Mouse (Mus musculus) cerebellum, adult 9-10 months (tissue): ENCODE measurements around the gene Tmprss2.
"Not testable (repeated sequence)": the region's sequence is repeated elsewhere in the genome, so short reads cannot be mapped to it uniquely, and the experiment has no call there.

Source experiments
- DNase-seq: peaks from one replicate; pipeline ENCODE4 v3.0.0; 2022

The Tmprss2 gene

DNA sequence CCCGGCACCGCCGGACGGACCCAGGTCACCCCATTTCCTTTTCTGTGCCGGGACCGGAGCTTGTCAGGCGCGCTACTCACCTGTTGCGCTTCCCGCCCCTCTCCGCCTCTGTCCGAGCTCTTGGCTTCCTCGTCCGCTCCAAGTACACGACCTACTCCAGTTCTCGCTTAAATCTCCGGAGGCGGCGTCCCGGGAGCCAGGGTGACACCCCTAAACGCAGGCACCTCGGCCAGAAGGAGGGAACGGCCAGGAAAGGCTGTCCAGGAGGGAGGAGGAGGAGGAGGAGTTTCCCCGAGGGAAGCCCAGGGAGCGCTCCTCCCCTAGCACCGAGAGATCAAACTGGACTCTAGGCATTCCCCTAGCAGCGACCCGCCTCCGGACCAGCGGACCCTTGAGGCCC lies at the start of gene Tmprss2:
Gene Tmprss2, minus strand, starts transcription at position 257 of the 400 bp plus-strand sequence.
- DNase-seq: peak; percentile 2

DNA sequence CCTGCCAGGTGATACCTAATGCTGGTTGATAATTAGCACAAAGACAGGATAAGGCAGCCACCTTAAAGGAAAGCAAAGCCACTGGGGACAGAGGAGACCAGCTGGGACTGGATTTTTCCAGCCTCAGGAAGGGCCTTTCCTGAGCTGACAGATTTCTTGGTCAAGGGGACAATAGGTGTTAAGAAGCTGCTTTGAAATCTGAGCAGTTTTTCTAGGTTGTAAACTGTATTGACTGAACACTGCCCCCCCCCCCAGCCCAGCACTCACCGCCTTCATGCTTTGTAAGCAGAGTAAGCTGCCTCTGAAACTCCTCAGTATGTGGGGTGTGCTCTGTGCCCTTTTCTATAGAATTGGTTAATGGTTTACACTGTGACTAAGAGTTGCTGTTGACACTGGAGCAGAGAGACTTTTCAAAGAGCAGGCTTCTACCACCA lies 48.2 kb upstream of the Tmprss2 start:
- DNase-seq: no peak

DNA sequence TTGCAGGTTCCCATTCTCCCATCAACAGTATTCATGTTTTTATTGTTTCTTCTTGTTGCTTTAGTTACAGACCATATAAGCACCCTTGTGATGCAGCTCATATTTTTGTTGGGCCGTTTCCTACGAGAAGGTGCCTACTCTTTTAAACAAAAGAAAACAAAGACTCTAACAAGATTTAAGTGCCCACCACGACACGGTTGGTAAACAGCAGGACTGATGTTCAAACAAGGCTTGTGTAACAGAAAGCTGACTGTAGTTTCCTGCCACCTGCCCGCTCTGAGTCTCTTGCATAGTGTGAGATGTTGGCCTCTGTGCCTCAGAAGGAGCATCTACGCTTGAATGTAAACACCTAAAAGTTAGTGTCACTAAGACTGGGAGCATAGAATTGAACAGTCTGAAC lies 47.5 kb upstream of the Tmprss2 start:
- no peak for DNase-seq

DNA sequence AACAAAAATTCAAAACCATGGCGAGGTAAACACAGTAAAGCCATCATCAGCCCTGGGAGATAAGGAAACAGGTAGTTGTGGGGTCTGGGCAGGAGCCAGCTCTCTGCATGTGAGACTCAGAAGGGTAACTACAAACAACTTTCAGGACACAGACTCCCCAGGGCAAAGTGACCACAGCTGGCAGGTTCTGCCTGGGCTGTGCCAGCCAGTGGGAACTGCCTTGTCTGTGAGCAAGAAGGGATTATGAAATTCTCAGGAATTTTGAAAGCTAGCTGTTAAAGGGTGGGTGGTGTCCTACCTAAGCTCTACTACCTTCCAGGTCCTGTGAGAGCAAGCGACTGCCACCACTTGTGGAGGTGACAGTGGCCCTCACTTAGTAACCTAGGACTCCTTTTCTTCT lies 44.8 kb upstream of the Tmprss2 start:
- no peak for DNase-seq

DNA sequence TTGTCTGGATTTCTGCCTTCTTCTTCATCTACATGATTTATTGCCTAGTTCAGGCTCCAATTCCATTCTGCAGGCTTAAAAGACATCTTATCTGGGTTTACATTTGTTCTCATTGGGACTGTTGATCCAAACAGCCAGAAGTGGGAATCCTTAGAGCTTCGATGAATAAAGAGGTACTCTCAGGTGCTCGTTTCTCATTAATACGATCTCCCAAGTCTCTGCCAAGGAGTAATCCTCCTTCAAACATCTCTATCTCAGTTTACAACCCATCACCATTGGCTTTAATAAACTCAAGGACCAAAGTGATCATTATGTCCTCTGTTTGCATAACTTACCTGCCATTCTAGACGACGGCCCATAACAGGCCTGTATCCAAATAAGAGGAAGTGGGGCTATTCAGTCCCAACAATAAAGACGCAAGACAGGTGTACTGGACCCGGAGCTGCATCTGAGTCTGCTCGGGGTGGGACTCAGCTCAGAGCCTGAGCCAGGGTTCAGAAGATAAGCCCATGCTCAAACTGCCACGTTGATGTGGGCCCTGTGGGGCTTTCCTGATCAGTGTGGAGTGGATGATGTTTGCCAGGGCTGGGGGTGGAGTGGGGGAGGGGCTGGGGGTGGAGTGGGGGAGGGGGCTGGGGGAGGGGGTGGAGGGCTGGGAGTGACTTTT lies 38.7 kb upstream of the Tmprss2 start:
- DNase-seq: no peak

DNA sequence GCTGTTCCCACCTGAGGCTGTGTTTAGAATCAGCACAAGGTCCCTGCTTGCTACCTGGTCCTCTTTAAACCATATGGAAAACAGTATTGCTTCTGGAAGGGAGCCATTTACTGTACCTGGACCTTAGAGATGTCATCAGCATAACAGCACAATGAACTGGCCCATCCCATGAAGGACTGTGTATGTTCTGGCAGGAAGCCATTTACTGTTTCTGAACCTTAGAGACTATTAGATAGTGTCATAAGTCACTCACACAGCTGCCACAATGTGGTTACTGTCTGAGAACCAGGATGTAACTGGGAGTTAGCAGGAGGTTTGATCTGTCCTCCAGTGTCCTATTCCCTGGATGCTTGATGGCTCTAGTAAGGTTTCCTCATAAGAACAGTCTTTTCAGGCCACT lies 33.7 kb upstream of the Tmprss2 start:
- DNase-seq: no peak

DNA sequence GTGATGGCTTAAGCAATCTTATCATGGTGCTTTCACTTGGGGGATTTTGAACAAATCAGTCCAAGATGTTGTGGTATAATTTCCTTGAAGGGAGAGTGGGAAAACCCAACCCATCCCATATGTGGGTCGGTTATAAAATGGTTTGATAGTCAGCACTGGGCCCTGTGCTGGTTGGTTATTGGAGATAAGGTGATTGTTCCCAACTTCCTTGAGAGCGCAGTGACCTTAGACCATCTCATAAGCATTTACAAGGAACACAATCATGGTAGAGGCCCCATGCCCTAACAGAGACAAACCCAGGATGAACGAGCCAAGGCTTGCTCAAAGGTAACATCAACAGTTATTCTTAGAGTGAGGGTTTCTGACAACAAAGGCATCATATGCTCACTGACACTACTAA lies 28.6 kb upstream of the Tmprss2 start:
- DNase-seq: no peak

DNA sequence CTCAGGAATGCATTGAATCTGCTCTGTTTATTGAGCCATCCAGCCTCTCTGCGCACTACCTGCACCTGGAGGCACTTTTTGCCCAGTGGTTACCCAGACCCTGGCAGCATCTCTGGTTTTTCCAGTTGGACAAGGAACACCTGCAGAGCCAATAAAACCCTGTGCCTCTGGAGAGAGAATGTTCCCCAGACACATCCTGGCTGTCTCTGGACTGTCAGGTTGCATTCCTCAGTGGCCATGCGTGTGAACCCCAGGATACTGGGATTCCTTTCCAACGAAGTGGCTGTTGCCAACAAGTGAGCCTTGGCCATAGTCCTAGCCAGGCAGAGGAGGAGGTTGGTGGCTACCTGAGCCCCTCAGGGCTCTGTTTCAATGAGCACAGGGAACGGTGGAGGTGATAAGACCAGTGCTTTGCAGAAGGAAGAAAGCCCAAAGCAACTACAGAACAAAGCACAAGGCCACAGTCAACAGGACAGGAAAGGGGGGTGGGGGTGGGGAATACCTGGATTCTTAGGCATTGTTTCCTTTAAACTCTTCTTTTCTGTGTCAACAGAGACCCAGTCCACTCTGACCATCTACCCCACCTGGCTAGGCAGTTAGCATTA lies 22.0 kb upstream of the Tmprss2 start:
- DNase-seq: no peak

DNA sequence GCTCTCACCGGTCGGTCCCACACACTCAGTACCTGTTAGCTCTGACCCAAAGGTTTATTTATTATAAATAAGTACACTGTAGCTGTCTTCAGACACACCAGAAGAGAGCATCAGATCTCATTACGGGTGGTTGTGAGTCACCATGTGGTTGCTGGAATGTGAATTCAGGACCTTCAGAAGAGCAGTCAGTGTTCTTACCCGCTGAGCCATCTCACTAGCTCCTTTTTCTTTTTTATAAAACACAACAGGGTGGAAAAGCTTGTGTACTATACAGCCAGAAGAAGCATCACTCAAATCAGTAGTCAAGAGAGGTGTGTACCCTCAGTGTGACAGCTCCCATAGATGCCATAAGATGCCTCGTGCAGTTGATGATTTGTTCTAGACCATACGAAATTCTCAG lies 12.2 kb upstream of the Tmprss2 start:
- DNase-seq: no peak

DNA sequence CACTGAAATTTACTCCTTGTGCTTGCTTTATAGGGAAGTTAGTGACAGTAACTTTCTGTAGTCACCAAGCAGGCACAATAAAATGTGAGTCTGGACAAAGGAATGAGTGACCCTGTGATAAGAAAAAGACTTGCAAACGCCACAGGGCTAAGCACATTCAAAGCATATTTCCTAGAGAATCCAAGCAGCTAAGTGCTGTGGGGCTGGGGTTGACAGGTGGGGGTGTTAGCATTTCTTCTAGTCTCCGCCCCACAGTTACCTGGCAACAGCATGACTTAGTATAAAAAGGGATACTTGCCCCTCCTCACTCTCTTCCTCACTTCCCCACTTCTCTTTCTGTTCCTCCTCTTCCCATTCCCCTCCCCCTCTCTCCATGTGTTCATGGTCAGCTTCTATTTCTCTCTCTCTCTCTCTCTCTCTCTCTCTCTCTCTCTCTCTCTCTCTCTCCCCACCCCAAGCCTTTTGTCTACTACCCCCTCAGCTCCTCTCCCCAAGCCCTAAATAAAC lies 11.4 kb upstream of the Tmprss2 start:
- no peak for DNase-seq

DNA sequence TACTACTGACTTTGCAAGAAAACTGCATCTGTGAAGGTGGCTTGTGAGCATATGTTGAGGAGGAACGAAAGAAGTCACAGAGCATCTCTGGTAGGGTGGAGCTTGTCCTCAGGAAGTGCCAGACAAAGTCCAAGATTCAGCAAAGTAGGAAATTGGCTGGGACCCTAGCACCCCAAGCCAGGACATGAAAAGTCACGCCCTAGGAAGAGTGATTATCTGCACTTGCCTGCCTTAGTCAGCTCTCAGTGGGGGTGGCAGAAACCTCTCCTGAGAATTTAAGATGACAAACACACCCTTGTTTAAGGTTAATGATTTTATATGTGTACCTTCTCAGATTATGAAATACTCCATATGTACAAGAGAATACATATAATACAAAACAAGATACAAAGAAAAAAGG lies 7.3 kb upstream of the Tmprss2 start:
- DNase-seq: no peak

DNA sequence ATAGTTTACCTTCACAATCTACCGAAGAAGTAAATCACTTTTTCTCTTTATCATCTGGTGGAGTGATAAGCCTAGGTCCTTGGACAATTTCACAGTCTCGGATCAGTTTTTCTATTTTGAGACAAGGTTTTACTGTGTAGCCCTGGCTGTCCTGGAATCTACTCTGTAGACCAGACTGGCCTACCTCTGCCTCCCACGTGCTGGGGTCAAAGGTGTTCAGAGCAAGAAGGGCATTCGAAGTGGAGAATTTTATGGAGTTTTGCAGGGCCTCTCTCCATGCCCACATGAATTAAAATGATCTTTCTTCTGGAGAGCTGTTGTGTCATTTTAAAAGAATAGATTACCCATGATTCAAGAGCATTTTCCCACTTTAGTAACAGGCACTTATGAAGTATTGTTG lies 1.0 kb upstream of the Tmprss2 start:
- DNase-seq: no peak

DNA sequence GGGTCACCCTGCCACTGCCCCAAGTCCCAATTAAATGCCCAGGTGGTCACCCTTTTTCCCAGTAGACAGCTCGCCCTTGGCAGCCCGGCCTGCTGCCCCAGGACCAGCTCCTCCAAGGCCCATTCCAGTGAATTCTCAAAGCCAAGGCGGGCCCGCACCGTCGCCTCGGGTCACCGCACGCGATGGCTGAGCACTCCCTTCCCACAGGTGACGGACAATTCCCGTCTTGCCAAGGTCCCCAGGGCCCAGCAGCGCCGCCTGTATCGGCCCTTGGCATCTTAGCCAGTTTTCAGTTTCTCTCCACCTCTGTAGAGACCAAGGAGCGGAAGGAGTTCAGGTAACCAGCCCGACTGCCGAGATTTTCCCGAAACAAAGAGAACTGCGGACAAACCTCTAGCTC lies 749 bp downstream of the Tmprss2 start:
- DNase-seq: no peak

DNA sequence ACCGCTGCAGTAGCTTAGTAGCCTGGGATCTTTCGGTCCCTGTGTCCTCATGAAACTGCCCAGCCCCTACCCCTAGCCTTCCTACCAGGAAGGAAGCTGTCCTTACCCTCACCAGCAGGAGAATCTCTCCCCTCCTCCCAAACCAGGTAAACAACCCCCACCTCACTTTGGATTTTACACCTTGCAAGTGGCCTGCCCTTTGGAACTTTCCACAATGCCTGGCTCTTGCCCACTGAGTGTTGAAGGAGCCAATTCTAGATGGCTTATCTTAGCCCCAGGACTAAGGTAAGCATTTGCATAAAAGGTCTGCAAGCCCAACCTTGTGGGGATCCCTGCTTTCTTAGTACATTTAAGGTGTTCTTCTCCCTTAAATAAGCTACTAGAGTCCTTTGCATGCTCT lies 1.3 kb downstream of the Tmprss2 start:
- DNase-seq: no peak

DNA sequence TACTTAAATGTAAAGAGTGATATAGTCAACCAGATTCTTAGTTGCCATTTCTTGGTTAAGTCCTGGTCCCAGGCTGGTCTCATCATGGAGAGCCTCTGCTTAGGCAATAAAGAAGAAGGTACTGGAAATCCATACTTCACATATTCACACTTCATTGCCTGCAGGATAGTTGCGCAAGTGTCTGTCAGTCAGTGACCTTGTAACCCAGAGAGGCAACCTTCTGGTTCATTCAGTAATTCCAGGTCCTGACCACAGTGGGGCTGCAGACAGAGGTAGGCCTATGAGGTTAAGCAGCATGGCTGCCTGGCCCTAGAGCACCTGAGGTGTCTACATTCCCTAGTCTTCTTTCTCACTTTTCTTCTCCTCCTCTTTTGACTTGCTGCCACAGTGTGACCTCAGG lies 3.0 kb downstream of the Tmprss2 start:
- no peak for DNase-seq

DNA sequence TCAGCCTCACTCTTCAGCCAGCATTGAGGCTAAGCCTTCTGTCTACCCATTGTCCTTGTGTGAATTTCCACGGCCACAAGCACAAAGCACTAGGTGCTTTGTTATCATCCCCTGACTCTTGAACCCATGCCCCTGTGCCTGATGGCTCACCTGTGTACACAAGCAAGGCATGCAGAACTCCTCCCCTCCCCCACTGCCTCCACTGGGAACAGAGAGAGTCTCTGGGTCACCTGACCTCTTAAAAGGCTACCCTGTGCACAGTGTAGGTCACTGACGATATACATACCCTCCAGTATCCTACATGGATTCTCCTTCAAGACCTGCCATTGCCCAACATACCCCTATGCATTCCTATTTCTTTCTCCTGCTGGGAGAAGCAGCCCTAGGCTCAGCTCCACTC lies 4.2 kb downstream of the Tmprss2 start:
- no peak for DNase-seq

DNA sequence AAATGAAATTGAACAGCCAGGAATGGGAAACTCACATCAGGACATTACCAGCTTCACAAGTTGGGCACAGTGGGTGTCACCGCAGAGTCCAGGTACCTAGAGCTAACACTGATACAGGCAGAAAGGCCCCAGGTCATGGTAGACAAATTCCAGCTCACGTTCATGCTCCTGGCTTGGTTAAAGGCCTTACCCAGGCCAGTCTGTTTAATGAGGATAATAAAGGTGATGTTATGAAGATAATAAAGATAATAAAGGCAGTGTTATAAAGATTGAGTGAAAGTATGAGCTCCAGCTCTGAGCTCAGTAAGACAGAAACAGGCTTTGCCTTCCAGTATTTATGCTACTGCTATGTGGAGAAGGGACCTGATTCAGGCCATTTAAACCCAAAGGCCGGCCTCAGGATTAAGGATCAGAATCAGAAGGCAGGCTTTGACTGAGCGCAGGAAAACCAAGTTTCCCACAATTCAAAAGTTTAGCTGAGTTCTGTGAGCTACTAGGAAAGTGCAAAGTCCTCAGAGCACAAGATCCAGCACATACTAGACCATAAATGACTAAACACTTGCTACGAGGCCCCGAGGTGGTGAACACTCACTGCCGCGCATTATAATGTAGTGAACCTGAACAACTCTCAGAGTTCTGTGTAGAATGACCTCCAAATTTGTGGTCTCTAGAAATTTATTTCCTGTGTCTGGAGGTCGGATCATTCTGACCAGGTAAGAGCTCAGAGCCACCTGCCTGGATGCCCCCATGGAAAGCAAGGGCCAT lies 4.9 kb downstream of the Tmprss2 start:
- DNase-seq: no peak

DNA sequence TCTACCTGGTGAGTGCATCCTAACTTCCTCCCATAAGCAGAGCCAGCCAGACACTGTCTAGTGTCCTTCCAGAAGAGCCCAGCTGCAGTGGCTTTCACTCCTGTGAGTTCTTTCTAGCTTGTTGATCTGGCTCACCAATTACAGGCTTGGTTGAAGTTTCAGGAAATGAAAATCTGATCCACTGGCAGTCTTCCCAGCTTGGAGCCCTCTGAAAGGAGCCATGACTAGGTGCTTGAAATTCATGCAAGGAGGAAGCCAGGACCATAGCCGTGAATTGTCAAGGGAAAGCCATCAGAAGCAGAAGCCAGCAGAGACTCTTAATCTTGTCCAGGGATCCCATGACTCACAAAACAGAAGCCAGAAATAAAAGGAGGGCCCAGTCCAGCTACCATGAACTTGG lies 8.7 kb downstream of the Tmprss2 start:
- peak; percentile 12 for DNase-seq

DNA sequence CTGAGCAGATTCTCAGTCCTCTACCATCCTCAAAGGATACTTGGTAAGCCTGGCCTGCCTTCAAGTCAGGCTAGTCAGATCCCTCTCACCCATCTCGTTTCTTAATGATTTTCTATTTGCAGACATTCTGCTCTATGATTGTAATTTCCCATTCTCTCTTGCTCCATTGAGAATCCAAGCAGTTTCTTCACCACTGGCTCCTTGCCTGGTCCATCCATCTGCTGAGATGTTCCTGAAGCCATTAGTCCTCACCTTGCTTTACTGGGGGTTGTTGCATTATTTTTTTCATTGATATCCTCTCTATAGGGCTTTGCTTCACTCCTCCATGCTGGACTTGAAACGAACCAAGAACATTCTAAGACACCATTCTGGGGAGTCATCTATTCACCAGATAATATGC lies 10.4 kb downstream of the Tmprss2 start:
- no peak for DNase-seq

DNA sequence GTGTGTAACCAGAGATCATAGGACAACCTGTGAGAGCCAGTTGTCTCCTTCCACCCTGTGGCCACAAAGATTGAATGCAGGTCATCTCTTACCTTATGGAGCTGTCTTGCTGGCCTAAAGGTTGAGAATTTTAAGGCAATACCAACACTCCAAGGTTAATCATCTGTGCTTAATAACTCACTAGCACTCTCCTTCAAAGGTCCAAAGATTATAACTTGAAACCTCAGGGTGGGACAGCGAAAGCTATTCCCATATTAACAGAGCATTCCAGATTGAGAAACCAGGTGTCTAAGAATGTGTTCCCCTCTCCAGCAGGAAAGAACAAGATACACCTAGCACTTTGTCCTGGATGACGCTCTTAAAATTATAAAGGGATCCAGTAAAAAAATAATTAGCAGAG lies 12.9 kb downstream of the Tmprss2 start:
- no peak for DNase-seq

DNA sequence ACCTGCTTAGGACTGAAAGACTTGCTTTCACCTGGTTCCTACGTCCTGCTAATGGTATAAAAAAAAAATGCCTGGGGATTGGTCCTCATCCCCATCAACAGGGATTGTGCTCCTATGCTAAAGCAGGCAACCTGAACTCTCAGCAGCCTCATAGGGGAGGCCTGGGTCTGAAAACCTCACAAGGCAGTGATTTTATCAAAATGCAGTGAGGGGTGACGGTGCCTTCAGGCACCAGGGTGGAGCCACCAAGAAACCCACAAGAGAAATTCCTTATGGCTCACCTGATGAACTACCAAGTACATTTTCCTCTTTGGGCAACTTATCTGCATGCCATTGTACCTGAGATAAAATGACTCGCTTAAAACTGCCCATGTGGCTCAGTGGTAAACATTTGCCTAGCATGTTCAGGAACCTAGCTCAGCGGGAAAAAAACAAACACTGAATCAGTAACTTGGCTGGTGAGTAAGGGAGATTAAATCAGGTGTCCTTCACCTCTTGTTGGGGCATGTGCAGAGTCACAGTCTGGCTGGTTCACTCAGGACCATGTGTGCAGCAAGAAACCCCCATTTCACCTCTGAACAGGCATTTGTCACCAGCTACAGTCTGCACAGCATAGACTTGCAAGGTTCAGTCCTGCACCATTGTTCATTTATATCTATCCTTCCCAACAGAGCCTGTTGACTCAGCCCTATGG lies 17.0 kb downstream of the Tmprss2 start:
- no peak for DNase-seq

DNA sequence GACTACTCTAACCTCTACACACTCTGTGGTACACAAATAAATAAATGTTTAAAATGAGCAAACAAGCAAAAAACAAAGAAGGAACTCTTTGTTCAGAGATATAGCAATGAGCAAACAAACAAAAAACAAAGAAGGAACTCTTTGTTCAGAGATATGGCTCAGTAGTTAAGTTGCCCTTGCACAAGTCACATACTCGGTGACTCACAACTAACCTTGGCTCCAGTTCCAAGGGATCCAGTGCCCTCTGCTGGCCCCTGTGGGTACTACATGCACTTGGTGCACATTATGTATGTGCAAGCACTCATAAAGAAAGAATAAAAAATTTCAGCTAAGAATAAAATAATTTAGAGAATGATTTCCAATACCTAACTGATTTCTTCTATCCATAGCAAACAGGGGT lies 17.9 kb downstream of the Tmprss2 start:
- DNase-seq: peak; percentile 4

DNA sequence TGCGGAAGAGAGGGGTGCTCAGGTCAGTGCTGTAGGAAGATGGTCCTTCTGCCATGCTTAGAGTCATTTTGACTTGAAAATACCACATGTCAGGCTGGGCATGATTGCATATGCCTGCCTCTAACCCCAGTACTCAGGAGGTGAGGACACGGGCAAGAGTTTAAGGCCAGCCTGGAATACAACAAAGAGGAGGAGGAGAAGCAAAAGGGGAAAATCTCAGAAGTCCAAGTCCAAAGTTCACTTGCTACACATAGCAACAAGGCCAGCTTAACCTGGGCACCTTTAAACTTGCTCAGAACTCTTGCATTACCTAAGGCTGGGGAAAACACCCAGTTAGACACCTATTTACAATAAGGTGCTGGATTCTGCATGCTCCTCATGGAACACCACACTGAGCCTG lies 19.5 kb downstream of the Tmprss2 start:
- DNase-seq: no peak

DNA sequence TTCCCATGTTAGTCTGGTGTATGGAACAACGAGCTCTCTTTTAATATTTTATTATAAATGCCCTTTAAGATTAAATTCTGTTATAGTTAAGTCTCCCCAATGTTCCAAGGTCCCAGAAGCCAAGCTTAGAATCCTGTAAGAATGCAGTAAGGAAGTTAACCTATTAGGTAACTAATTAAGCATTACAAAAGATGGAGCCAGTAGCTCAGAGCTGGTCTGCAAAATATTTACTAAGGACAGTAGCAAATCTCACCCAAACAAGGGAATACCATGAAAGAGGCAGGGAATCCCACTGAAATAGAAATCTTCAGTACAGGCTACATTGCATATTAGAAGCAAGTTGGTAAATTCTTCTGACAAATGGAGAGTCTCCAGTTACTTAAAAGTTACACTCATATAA lies 28.1 kb downstream of the Tmprss2 start:
- DNase-seq: not testable (repeated sequence)
